Mouse (Mus musculus): ENCODE measurements at regions not wholly inside any gene's neighbourhood (a gene's known extent, or its start where the extent isn't known, plus 50 kb on each side); places are given as distances from the start of the nearest gene placed in this dataset.

- 72% methylated on average over 11 of the region's 11 CpGs for WGBS
- H3K4me1 ChIP-seq: peaks cover 9% of the 10 kb centered on the region; the same call in 1 of the 2 replicates
- no peaks in the 10 kb centered on the region for H3K9me3 ChIP-seq
- no peak for ATAC-seq (ENCODE audit: insufficient number of reproducible peaks, insufficient read depth, low FRiP score, low TSS enrichment, low read depth)
- no peak overlapping the region for H3K4me3 ChIP-seq
- H3K36me3 ChIP-seq: no peaks in the 10 kb centered on the region
- no peak overlapping the region for H3K27ac ChIP-seq
- no peak overlapping the region for H3K4me2 ChIP-seq
- H3K9ac ChIP-seq: no peak overlapping the region
- H3K27me3 ChIP-seq: no peaks in the 10 kb centered on the region
Observed at GRCm38 (mm10) chr12:110112051-110112722, 166.7 kb upstream of the Dio3 start.

DNA sequence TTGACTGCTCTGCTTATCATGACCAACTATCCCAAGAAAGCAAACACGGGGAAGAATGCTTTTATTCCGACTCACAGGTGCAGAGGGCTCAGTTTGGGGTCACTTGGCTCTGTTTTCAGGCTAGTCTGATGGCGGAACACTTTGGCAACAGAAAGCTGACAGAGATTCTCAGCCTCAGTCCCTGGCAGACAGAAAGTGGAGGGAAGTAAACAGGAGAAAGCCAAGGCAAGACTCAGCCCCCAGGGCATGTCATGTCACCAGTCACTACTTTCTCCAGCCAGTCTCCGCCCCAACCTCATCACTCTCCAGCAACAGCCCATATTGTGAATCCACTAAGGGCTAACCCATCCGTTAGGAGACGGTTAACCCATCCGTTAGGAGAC, 166.2 kb upstream of the Dio3 start:
- no peak for ATAC-seq (ENCODE audit: insufficient number of reproducible peaks, insufficient read depth, low FRiP score, low TSS enrichment, low read depth)
- WGBS: 81% methylated on average over 7 of the region's 7 CpGs
- no peaks in the 10 kb centered on the region for H3K9me3 ChIP-seq

GRCm38 (mm10) chr12:110120141-110120540, 158.7 kb upstream of the Dio3 start:
- 77% methylated on average over 7 of the region's 7 CpGs for WGBS
- H3K27me3 ChIP-seq: no peaks in the 10 kb centered on the region
- H3K36me3 ChIP-seq: no peaks in the 10 kb centered on the region
- no peak overlapping the region for H3K4me2 ChIP-seq
- ATAC-seq (ENCODE audit: insufficient number of reproducible peaks, insufficient read depth, low FRiP score, low TSS enrichment, low read depth): no peak
- no peaks in the 10 kb centered on the region for H3K9me3 ChIP-seq
- peaks cover 10% of the 10 kb centered on the region for H3K4me1 ChIP-seq
- H3K27ac ChIP-seq: no peak overlapping the region
- no peak overlapping the region for H3K4me3 ChIP-seq
- no peak overlapping the region for H3K9ac ChIP-seq

More for the DNA sequence above, 166.2 kb upstream of the Dio3 start:
- Histone ChIP-seq H3K4me2 (no peak overlapping the region), H3K36me3 (no peaks in the 10 kb centered on the region), H3K27me3 (no peaks in the 10 kb centered on the region), H3K9ac (no peak overlapping the region), H3K27ac (no peak overlapping the region), H3K4me1 (peaks cover 9% of the 10 kb centered on the region; the same call in 1 of the 2 replicates), H3K4me3 (no peak overlapping the region)

- Histone ChIP-seq H3K27me3 (no peaks in the 10 kb centered on the region), H3K4me2 (no peak overlapping the region), H3K27ac (no peak overlapping the region), H3K4me1 (peaks cover 11% of the 10 kb centered on the region), H3K36me3 (no peaks in the 10 kb centered on the region), H3K4me3 (no peak overlapping the region), H3K9ac (no peak overlapping the region), H3K9me3 (no peaks in the 10 kb centered on the region)
- 65% methylated on average over 4 of the region's 4 CpGs for WGBS
- ATAC-seq (ENCODE audit: insufficient number of reproducible peaks, insufficient read depth, low FRiP score, low TSS enrichment, low read depth): no peak
Observed at GRCm38 (mm10) chr12:110122976-110123375, 155.9 kb upstream of the Dio3 start.

DNA sequence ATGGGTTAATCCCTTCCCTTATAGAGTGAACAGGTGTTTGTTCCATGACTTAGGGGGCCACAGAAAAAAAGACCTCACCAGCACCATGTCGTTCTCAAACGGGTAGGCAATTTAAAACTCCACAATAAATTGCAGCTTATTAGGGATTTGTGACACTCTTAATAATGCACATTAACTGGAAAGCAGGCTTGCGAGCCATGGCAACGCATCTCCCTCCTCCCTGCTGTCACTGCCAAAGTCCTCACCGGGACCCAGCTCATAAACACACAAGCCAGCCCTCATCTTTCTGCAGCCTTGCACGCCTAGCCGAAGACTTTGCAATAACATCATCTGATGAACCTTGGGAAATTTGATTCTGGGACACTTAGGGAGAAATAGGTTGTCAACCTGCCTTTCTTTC, 152.3 kb upstream of the Dio3 start:
- Histone ChIP-seq H3K4me2 (no peak overlapping the region), H3K27me3 (no peaks in the 10 kb centered on the region), H3K9ac (no peak overlapping the region), H3K4me3 (no peak overlapping the region), H3K9me3 (no peaks in the 10 kb centered on the region), H3K36me3 (no peaks in the 10 kb centered on the region), H3K27ac (no peak overlapping the region), H3K4me1 (peaks cover 11% of the 10 kb centered on the region)
- ATAC-seq (ENCODE audit: insufficient number of reproducible peaks, insufficient read depth, low FRiP score, low TSS enrichment, low read depth): no peak
- WGBS: 81% methylated on average over 7 of the region's 7 CpGs

GRCm38 (mm10) chr12:110145379-110145778, 133.5 kb upstream of the Dio3 start:
- Histone ChIP-seq H3K4me2 (no peak overlapping the region), H3K9me3 (no peaks in the 10 kb centered on the region), H3K36me3 (no peaks in the 10 kb centered on the region), H3K9ac (no peak overlapping the region), H3K27ac (no peak overlapping the region), H3K4me1 (no peaks in the 10 kb centered on the region), H3K27me3 (no peaks in the 10 kb centered on the region), H3K4me3 (no peak overlapping the region)
- ATAC-seq (ENCODE audit: insufficient number of reproducible peaks, insufficient read depth, low FRiP score, low TSS enrichment, low read depth): no peak
- WGBS: 71% methylated on average over 5 of the region's 5 CpGs

DNA sequence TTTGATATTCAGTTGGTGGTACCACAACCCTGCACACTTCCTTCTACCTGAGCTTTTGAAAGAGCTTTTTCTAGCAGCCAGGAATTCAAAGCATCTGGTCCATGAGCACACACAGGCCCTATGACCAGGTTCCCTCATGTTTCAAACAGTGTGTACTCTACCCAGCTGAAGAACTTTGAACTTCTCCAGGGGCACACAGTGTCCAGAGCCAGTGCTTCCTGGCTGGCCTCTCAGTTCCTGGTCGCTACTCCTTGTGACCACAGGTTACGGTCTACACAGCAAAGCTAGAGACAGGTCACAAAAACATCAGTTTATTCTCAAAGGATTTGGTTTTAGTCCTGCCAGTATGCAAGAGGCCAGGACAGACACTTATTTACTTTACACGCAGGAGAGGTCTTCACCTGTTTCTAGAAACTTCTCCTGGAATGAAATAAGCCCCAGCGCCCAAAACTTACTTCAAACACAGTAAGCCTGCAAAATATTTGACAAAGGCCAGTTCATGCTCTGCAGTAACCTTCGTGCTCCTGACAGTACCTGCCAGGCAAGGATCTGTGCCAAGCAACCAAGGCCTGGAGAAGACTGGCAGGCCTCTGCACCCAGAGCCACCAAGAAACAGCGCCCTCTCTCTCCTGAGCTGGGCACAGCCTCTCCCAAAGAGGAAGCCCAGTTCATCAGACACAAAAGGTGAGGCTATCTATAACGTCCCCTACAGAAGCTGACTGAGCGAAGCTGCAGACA, 124.5 kb upstream of the Dio3 start:
- no peak overlapping the region for H3K4me3 ChIP-seq
- H3K4me1 ChIP-seq: peaks cover 37% of the 10 kb centered on the region
- ATAC-seq (ENCODE audit: insufficient number of reproducible peaks, insufficient read depth, low FRiP score, low TSS enrichment, low read depth): no peak
- 87% methylated on average over 8 of the region's 8 CpGs for WGBS
- no peaks in the 10 kb centered on the region for H3K9me3 ChIP-seq
- no peak overlapping the region for H3K9ac ChIP-seq
- no peaks in the 10 kb centered on the region for H3K36me3 ChIP-seq
- H3K27me3 ChIP-seq: no peaks in the 10 kb centered on the region
- H3K27ac ChIP-seq: no peak overlapping the region
- H3K4me2 ChIP-seq: no peak overlapping the region

GRCm38 (mm10) chr12:110154963-110155325, 123.9 kb upstream of the Dio3 start:
- no peak for ATAC-seq (ENCODE audit: insufficient number of reproducible peaks, insufficient read depth, low FRiP score, low TSS enrichment, low read depth)
- H3K27ac ChIP-seq: no peak overlapping the region
- no peaks in the 10 kb centered on the region for H3K36me3 ChIP-seq
- peaks cover 37% of the 10 kb centered on the region for H3K4me1 ChIP-seq
- no peak overlapping the region for H3K4me2 ChIP-seq
- H3K9ac ChIP-seq: no peak overlapping the region
- 77% methylated on average over 4 of the region's 4 CpGs for WGBS
- H3K9me3 ChIP-seq: no peaks in the 10 kb centered on the region
- no peak overlapping the region for H3K4me3 ChIP-seq
- no peaks in the 10 kb centered on the region for H3K27me3 ChIP-seq

DNA sequence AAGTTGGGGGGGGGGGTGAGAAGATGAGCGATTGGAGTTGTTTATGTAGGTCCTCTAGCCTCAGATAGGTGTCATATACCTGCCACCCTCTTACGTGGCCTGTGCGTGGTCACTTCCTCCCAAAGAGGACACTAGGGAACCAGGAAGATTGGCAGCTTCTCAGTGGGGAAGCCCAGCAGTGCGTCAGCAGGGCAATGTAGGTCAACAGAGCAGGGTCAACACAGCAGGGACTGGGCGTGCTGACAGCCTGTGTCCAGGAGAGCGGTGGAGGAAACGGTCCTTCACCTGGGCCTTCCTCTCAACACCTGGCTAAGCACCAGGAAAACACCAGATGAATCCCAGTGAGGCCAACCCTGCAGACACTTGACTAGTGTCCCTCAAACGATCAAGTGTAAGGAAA, 122.4 kb upstream of the Dio3 start:
- Histone ChIP-seq H3K9me3 (no peaks in the 10 kb centered on the region), H3K4me1 (peaks cover 37% of the 10 kb centered on the region), H3K27me3 (no peaks in the 10 kb centered on the region), H3K36me3 (no peaks in the 10 kb centered on the region), H3K4me2 (no peak overlapping the region), H3K27ac (no peak overlapping the region), H3K4me3 (no peak overlapping the region), H3K9ac (no peak overlapping the region)
- 36% methylated on average over 8 of the region's 8 CpGs for WGBS
- ATAC-seq (ENCODE audit: insufficient number of reproducible peaks, insufficient read depth, low FRiP score, low TSS enrichment, low read depth): no peak

- H3K27ac ChIP-seq: peak overlapping the region; percentile 39
- no peak overlapping the region for H3K4me3 ChIP-seq
- no peaks in the 10 kb centered on the region for H3K9me3 ChIP-seq
- no peak overlapping the region for H3K9ac ChIP-seq
- WGBS: 31% methylated on average over 16 of the region's 16 CpGs
- H3K4me2 ChIP-seq: peak overlapping the region; percentile 24
- H3K4me1 ChIP-seq: peaks cover 37% of the 10 kb centered on the region
- H3K36me3 ChIP-seq: no peaks in the 10 kb centered on the region
- no peaks in the 10 kb centered on the region for H3K27me3 ChIP-seq
- ATAC-seq (ENCODE audit: insufficient number of reproducible peaks, insufficient read depth, low FRiP score, low TSS enrichment, low read depth): no peak
Observed at GRCm38 (mm10) chr12:110157998-110158747, 120.7 kb upstream of the Dio3 start.

DNA sequence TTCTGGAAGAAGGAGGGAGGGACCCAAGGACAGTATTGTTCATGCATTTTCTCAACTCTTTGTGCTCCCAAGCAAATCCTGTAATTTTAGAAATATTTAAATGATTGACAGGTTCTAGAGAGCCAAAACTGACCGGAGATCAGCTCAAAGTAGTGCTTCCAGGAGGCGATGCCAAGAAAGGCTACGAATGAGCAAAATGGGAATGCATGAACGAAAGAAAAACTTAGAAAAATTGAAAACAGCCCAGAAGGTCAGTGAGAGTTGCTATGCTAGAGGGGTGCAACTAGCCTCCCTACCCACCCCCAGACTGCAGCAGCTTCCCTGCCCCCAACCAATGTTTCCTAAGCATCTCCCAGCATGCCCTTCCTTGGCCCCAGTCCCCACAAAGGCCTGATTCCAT, 117.6 kb upstream of the Dio3 start:
- no peak overlapping the region for H3K27ac ChIP-seq
- no peaks in the 10 kb centered on the region for H3K36me3 ChIP-seq
- no peaks in the 10 kb centered on the region for H3K9me3 ChIP-seq
- no peak for ATAC-seq (ENCODE audit: insufficient number of reproducible peaks, insufficient read depth, low FRiP score, low TSS enrichment, low read depth)
- peaks cover 44% of the 10 kb centered on the region for H3K4me1 ChIP-seq
- H3K4me3 ChIP-seq: no peak overlapping the region
- WGBS: 56% methylated on average over 4 of the region's 4 CpGs
- H3K27me3 ChIP-seq: no peaks in the 10 kb centered on the region
- H3K4me2 ChIP-seq: no peak overlapping the region
- H3K9ac ChIP-seq: no peak overlapping the region

DNA sequence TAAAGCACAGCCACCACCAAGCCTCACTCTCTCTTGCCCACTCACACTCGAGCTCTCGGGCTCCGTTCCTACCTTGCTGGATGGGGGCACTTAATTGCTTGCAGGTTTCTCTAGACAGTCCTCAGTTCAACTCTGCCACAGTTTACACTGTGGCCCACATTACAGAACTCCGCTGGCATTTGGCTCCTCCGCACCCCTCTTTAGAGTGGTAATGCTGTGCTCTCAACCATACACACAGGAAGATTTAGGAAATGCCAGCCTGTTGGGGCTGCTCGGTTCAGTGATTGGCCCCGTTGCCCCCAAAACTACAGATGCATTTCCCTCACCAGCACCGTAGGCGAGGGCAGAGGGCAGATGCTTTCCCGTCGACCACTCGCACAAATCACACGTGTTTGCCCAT, 113.4 kb upstream of the Dio3 start:
- no peak for ATAC-seq (ENCODE audit: insufficient number of reproducible peaks, insufficient read depth, low FRiP score, low TSS enrichment, low read depth)
- no peaks in the 10 kb centered on the region for H3K9me3 ChIP-seq
- no peak overlapping the region for H3K9ac ChIP-seq
- no peaks in the 10 kb centered on the region for H3K27me3 ChIP-seq
- H3K36me3 ChIP-seq: no peaks in the 10 kb centered on the region
- WGBS: 57% methylated on average over 13 of the region's 13 CpGs
- no peak overlapping the region for H3K27ac ChIP-seq
- no peak overlapping the region for H3K4me3 ChIP-seq
- no peak overlapping the region for H3K4me2 ChIP-seq
- peaks cover 18% of the 10 kb centered on the region for H3K4me1 ChIP-seq
